Mouse (Mus musculus) liver, postnatal 0 days (tissue): ENCODE measurements around the gene Bola1.

Experiments
- CTCF ChIP-seq: sonication (generic); IDR thresholded peaks from 2 replicates; pipeline ENCODE4 v1.5.1; 2016; ENCODE audit warnings: antibody characterized with exemption, low read depth
- EP300 ChIP-seq: IDR thresholded peaks from 2 replicates; pipeline ENCODE4 v1.6.1; 2016; ENCODE audit warnings: antibody characterized with exemption, low read depth, mild to moderate bottlenecking

DNA sequence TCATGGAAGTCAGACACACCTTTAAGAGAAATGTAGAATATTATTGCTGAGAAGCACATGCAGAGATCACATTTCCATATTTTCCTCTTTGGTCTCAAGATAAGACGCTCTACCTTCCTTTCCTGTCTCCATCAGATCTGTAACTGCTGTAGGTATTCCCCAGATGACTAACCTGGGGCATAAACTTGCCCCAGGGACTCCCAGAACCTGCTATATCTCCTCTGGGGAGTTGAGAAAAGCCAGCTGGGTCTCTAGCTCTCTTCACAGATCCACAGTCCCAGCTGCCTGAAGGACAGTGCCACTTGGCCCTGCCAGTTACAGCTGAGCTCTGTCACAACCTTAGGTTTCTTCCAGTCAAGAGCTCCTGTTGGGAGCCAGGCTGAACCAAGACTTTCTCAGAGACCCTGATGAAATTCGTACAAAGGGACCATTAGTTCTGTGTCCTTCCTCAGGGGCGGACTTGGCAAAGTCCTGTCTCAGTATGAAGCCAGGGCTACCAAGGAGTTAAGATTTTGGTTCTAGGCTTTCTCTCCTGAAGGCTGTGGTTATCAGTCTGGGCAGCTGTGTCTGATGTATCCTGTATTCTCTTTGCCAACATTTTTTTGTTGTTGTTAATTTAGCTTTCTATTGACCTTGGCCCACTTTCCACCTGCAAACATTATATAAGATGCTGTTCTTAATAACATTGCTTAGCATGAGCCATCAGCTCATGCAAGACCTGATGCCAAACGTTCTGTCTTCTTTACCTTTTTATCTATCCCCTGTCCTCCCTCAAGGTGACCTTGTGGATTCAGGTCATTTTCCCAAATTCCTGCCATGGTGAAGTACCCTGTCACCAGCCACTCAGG is 11.6 kb upstream of the Bola1 start:
- TF ChIP-seq CTCF = no peak
- no peak for TF ChIP-seq EP300
